Mouse (Mus musculus) left cerebral cortex, postnatal 25 days (tissue): Measurements from ENCODE around the gene Hist1h4a. TPM values are rescaled to one million over a fixed set of nuclear protein-coding genes. Genes with fewer than 3 reads are reported as not detected.

Experiments used
- DNase-seq, 2 experiments: peaks; one replicate each; pipeline ENCODE4 v3.0.0; 2022; ENCODE audit warnings: low spot score in 2 of 2, mixed read lengths in 1 of 2
- intact Hi-C: fragments of 180-260 bp; cut with DNase I; formaldehyde crosslinking; loops from one replicate; pipeline ENCODE4 v1.15.1; 2025
- total RNA-seq, 2 experiments: library from RNA; stranded (reverse); gene quantifications; 2 replicates each; pipeline ENCODE4 v1.2.3; 2021

The Hist1h4a gene
- total RNA-seq, 2 experiments from 2014 or later = 47.0 to 58.8 TPM

DNA sequence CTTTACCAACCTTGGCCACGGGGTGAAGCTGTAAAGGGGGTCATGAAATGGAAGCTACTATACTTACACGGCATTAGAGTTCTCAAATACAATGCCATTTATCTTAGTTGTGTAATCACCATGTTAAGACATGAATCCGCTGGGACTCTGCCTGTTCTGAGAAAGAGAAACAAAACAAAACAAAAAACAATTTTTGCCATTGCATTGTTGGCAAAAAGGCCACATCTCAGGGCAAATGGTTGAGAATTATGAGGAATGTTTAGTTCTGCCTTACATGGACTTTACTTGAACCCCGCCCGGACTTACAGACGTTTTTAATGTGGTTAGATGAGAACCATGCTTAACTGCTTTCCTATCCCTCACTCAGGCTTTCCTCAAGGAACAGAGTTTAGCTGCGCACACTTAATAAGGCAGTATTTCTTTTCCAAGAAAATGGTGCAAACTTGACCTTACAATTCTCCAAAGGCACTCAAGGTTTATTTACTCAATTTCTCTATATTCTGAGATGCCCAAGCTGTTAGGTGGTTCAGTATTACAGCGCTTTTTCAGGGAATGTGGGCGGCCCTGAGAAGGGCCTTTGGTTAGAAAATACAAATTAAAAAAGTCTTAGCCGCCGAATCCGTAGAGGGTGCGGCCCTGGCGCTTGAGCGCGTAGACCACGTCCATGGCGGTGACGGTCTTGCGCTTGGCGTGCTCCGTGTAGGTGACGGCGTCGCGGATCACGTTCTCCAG is 624 bp downstream of the Hist1h4a start:
- peak in 1 of 2 experiments; percentile 30 for DNase-seq
- intact Hi-C loops = loop anchor here (10.0 kb wide), 1 partner anchor 326 kb away; no protein-coding TSS in a partner anchor

DNA sequence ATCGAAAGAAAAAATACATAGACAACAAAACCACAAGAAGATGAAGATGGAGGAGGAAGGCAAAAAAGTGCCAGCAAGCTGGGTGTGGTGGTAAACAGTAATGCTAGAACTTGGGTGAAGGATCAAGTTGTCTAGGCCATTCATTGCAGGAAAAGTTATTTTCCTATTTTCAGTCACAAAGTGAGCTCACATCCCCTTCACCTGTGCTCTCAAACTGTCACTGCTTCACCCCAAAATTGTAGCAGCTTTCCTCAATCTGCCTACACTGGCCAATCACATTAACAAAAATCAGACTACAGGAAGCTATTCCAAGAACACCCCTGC is 1.2 kb downstream of the Hist1h4a start:
- intact Hi-C loops = loop anchor here (5.0 to 10.0 kb wide), 4 partner anchors 183 to 1975 kb away; partner anchors contain the start of genes Hist1h1b, Hist1h2ag, Hist1h2an and Hist1h2bj
- DNase-seq = no peak

DNA sequence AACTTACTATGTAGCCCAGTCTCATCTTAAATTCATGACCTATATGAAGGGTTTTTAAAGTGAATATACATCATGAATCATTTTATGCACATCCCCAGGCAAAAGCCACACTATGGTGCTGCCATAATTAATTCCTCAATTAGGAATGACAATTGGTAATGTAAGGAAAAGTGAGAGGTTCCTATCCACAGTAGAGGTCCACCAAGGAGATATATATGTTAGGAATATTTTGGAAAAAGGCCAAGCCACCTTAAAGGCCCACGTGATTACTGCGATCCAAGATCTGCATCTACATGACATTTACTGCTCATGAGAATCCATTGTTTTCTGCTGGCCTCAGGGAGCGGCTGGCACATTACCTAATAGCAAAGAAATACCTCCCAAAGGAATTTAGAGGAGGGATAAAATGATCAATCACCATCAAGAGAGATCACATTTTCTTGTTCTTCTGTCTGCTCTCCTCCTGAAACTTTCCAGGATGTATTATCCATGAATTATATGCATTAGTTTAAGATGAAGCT is 1.7 kb downstream of the Hist1h4a start:
- DNase-seq = no peak
- intact Hi-C loops = loop anchor here (5.0 to 10.0 kb wide), 3 partner anchors 182 to 1975 kb away; partner anchors contain the start of genes Hist1h1b, Hist1h2ag, Hist1h2an and Hist1h2bj

- intact Hi-C loops = loop anchor here (5.0 to 10.0 kb wide), 3 partner anchors 181 to 1973 kb away; partner anchors contain the start of genes Hist1h1b, Hist1h2ag, Hist1h2an and Hist1h2bj
These were observed 3.1 kb downstream of the Hist1h4a start for GRCm38 (mm10) chr13:23757921-23758320.

DNA sequence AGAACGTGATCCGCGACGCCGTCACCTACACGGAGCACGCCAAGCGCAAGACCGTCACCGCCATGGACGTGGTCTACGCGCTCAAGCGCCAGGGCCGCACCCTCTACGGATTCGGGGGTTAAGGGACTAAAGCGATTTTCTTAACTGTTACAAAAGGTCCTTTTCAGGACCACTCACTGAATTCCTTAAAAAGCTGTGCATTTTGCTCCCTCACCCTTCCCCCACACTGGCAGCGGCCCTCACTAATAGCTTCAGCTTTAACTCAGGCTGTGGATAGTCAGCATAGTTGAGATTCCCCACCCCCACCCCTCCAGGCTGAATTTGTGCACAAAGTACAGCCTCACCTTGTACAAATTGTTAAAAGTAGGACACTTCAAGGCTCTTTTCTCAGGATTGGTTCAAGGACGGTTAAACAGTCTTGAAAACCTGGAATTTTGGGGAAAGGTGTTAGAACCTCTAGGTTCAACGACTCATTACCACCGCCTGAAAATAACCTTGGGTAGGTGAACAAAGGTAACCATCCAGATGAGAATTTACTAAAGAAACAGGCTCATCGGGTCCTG is 3.7 kb downstream of the Hist1h4a start:
- intact Hi-C loops = loop anchor here (5.0 to 10.0 kb wide), 3 partner anchors 180 to 1972 kb away; partner anchors contain the start of genes Hist1h1b, Hist1h2ag, Hist1h2an and Hist1h2bj
- no peak for DNase-seq

More at GRCm38 (mm10) chr13:23757921-23758320, 3.1 kb downstream of the Hist1h4a start:
- no peak for DNase-seq

DNA sequence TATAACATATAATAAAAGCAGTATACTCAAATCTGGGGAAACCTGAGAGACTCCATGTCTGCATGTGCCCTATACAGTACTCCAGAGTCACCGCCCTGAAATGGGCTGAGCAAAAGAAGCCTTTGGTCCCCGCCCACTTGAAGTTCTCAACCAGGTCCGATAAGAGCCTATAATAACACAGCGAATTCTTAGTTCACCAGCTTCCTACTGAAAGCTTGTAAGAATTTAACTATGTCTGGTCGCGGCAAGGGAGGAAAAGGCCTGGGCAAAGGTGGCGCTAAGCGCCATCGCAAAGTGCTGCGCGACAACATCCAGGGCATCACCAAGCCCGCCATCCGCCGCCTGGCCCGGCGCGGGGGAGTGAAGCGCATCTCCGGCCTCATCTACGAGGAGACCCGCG is 4.2 kb downstream of the Hist1h4a start, which contains the start of gene Hist1h4b:
Gene Hist1h4b (plus strand): TSS at position 224 of the 400 bp plus-strand sequence.
- intact Hi-C loops = loop anchor here (5.0 to 10.0 kb wide), 3 partner anchors 179 to 1972 kb away; partner anchors contain the start of genes Hist1h1b, Hist1h2ag, Hist1h2an and Hist1h2bj
- DNase-seq = peak; percentile 91 to 98

- DNase-seq = no peak
- intact Hi-C loops = loop anchor here (5.0 to 10.0 kb wide), 3 partner anchors 178 to 1970 kb away; partner anchors contain the start of genes Hist1h1b, Hist1h2ag, Hist1h2an and Hist1h2bj
These were observed 6.0 kb downstream of the Hist1h4a start for GRCm38 (mm10) chr13:23755000-23755399.

GRCm38 (mm10) chr13:23753314-23754078 is 7.5 kb downstream of the Hist1h4a start:
- no peak for DNase-seq
- intact Hi-C loops = loop anchor here (10.0 kb wide), 1 partner anchor 1969 kb away; the partner anchor contains the start of genes Hist1h1b, Hist1h2an, Hist1h2bp and Hist1h3i

GRCm38 (mm10) chr13:23752742-23753172 is 8.3 kb downstream of the Hist1h4a start:
- no peak for DNase-seq
- intact Hi-C loops = loop anchor here (10.0 kb wide), 1 partner anchor 1968 kb away; the partner anchor contains the start of genes Hist1h1b, Hist1h2an, Hist1h2bp and Hist1h3i

DNA sequence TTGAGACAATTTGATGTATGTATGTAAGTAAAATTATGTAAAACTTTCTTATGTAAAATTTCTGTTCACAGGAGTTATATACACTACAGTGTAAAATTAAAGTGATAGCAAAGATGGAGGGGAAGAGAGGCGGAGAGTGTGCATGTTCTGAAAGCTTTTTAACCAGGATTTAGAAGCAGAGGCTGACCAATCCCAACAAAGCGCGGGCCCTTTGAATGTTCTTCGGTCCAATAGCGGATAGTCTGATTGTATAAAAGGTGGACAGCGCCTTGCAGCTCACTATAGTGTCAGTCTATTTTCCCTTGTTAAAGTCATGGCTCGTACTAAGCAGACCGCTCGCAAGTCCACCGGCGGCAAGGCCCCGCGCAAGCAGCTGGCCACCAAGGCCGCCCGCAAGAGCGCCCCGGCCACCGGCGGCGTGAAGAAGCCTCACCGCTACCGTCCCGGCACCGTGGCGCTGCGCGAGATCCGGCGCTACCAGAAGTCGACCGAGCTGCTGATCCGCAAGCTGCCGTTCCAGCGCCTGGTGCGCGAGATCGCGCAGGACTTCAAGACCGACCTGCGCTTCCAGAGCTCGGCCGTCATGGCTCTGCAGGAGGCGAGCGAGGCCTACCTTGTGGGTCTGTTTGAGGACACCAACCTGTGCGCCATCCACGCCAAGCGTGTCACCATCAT is 8.8 kb downstream of the Hist1h4a start, which contains the start of gene Hist1h3b:
Gene Hist1h3b (plus strand): TSS at position 201 of the 675 bp plus-strand sequence.
- intact Hi-C loops = loop anchor here (10.0 kb wide), 1 partner anchor 1967 kb away; the partner anchor contains the start of genes Hist1h1b, Hist1h2an, Hist1h2bp and Hist1h3i
- peak; percentile 94 to 98 for DNase-seq

DNA sequence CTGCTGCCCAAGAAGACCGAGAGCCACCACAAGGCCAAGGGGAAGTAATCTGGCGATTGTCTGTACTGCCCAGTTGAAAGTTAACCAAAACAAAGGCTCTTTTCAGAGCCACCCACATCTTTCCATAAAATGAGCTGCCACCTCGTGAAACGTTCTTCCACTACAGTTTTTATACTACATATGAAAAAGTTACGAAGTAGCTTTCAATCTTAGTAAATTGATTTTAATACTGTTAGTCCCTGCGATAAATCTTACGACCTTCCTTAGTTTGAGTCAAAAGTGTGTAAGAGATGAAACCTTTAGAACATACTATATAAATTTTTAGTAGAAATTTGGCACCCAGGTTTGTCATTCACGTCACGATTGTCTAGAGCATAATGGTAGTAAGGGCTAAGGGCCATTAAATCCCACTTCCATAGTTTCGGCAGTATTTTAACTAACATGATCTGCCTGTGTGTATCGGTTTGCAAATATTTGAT is 9.5 kb downstream of the Hist1h4a start:
- intact Hi-C loops = loop anchor here (10.0 kb wide), 1 partner anchor 1967 kb away; the partner anchor contains the start of genes Hist1h1b, Hist1h2an, Hist1h2bp and Hist1h3i
- DNase-seq = no peak

GRCm38 (mm10) chr13:23750839-23751477 is 10.1 kb downstream of the Hist1h4a start, which contains the start of gene Hist1h2ab:
TSS of gene Hist1h2ab (plus strand) at chr13:23751126.
- intact Hi-C loops = loop anchor here (10.0 kb wide), 1 partner anchor 1966 kb away; the partner anchor contains the start of genes Hist1h1b, Hist1h2an, Hist1h2bp and Hist1h3i
- peak; percentile 45 to 69 for DNase-seq

- intact Hi-C loops = loop anchor here (10.0 kb wide), 1 partner anchor 1965 kb away; the partner anchor contains the start of genes Hist1h1b, Hist1h2an, Hist1h2bp and Hist1h3i
- no peak for DNase-seq
These were observed 11.4 kb downstream of the Hist1h4a start for GRCm38 (mm10) chr13:23749563-23750121.

- no peak for DNase-seq
- intact Hi-C loops = no loop called here
These were observed 13.1 kb downstream of the Hist1h4a start for GRCm38 (mm10) chr13:23747892-23748288.

- intact Hi-C loops = no loop called here
- no peak for DNase-seq
These were observed 13.7 kb downstream of the Hist1h4a start for GRCm38 (mm10) chr13:23747081-23747891.
